Mouse (Mus musculus) small intestine, adult 2 months (tissue): Measurements from ENCODE around the gene Dip2c.

Source experiments
- CTCF ChIP-seq: fragments of 200-500 bp; IDR thresholded peaks from 2 replicates; pipeline ENCODE4 v1.5.1; 2012; ENCODE audit warnings: low read depth, mild to moderate bottlenecking, control low read depth, inconsistent platforms, low read length, moderate library complexity, mixed read lengths; ENCODE audit not compliant: insufficient replicate concordance, insufficient read length; ENCODE audit errors: extremely low read depth
- POLR2A ChIP-seq: fragments of 200-500 bp; IDR thresholded peaks from 2 replicates; pipeline ENCODE4 v1.6.1; 2012; ENCODE audit warnings: low read depth, mild to moderate bottlenecking, control low read depth, inconsistent platforms, low read length, moderate library complexity

DNA sequence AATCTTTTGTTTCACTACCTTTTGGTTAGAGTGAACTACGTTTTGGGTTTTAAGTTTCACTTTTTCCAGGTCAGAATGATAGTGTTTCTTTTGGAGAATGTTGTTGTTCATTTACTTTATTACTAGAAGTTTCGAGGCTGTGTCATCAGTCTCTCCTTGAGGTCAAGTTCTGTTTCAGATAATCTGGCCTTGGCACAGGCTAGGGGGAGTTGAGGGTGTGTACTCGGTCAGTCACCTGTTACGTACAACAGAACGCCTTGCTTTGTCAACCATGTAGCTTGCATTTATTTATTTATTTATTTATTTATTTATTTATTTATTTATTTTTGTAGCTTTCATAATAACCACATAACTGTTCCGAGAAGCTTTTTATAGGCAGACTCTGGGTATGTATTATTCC is 20.0 kb downstream of the Dip2c start:
- TF ChIP-seq CTCF (no peak), POLR2A (no peak)
